Mouse (Mus musculus): ENCODE data around the gene Cntn6. TPM values are rescaled to one million over a fixed set of nuclear protein-coding genes. Genes with fewer than 3 reads are reported as not detected.

The Cntn6 gene
- polyA plus RNA-seq (2012; rRNA removed) = not detected in 2 replicates

- DNase-seq (ENCODE audit: low read depth in 1 of 2, low spot score in 2 of 2) = no peak
- no peak for TF ChIP-seq CTCF (IDR thresholded peaks at IDR 0.05; ENCODE audit: extremely low read depth, insufficient read depth, insufficient read length, insufficient replicate concordance)
- no peak for TF ChIP-seq POLR2A (IDR thresholded peaks at IDR 0.05; ENCODE audit: low read depth, low read length)
- Histone ChIP-seq H3K4me1 (ENCODE audit: control insufficient read depth, insufficient read depth, insufficient read length) (no peaks in the 10 kb centered on the region), H3K27me3 (ENCODE audit: control insufficient read depth, insufficient read depth, low read length) (no peaks in the 10 kb centered on the region), H3K36me3 (ENCODE audit: control insufficient read depth, insufficient read depth, low read length) (no peaks in the 10 kb centered on the region), H3K4me3 (ENCODE audit: extremely low read depth, insufficient read depth, insufficient read length) (no peak within 1 kb of the TSS), H3K27ac (ENCODE audit: insufficient read depth, low read length) (no peak within 1 kb of the TSS)
- 85% methylated on average over 11 of the region's 11 CpGs for WGBS
These were observed at the start of gene Cntn6 for GRCm38 (mm10) chr6:104492490-104493431. Gene Cntn6 (plus strand): TSS chr6:104492790.

GRCm38 (mm10) chr6:104443731-104444130 is 48.9 kb upstream of the Cntn6 start:
- 90% methylated on average over 3 of the region's 3 CpGs for WGBS
- Histone ChIP-seq H3K4me3 (ENCODE audit: extremely low read depth, insufficient read depth, insufficient read length) (no peak overlapping the region), H3K27me3 (ENCODE audit: control insufficient read depth, insufficient read depth, low read length) (no peaks in the 10 kb centered on the region), H3K27ac (ENCODE audit: insufficient read depth, low read length) (no peak overlapping the region), H3K36me3 (ENCODE audit: control insufficient read depth, insufficient read depth, low read length) (no peaks in the 10 kb centered on the region), H3K4me1 (ENCODE audit: control insufficient read depth, insufficient read depth, insufficient read length) (no peaks in the 10 kb centered on the region)
- no peak for DNase-seq (ENCODE audit: low read depth in 1 of 2, low spot score in 2 of 2)
- TF ChIP-seq POLR2A (IDR thresholded peaks at IDR 0.05; ENCODE audit: low read depth, low read length) (no peak), CTCF (IDR thresholded peaks at IDR 0.05; ENCODE audit: extremely low read depth, insufficient read depth, insufficient read length, insufficient replicate concordance) (no peak)

- Histone ChIP-seq H3K27me3 (ENCODE audit: control insufficient read depth, insufficient read depth, low read length) (no peaks in the 10 kb centered on the region), H3K4me3 (ENCODE audit: extremely low read depth, insufficient read depth, insufficient read length) (no peak overlapping the region), H3K4me1 (ENCODE audit: control insufficient read depth, insufficient read depth, insufficient read length) (no peaks in the 10 kb centered on the region), H3K27ac (ENCODE audit: insufficient read depth, low read length) (no peak overlapping the region), H3K36me3 (ENCODE audit: control insufficient read depth, insufficient read depth, low read length) (no peaks in the 10 kb centered on the region)
- WGBS = 98% methylated on average over 1 of the region's 1 CpGs
- DNase-seq (ENCODE audit: low read depth in 1 of 2, low spot score in 2 of 2) = no peak
- TF ChIP-seq POLR2A (IDR thresholded peaks at IDR 0.05; ENCODE audit: low read depth, low read length) (no peak), CTCF (IDR thresholded peaks at IDR 0.05; ENCODE audit: extremely low read depth, insufficient read depth, insufficient read length, insufficient replicate concordance) (no peak)
These were observed 21.9 kb upstream of the Cntn6 start for GRCm38 (mm10) chr6:104470706-104471105.

- TF ChIP-seq CTCF (IDR thresholded peaks at IDR 0.05; ENCODE audit: extremely low read depth, insufficient read depth, insufficient read length, insufficient replicate concordance) (no peak), POLR2A (IDR thresholded peaks at IDR 0.05; ENCODE audit: low read depth, low read length) (no peak)
These were observed 13.3 kb upstream of the Cntn6 start for GRCm38 (mm10) chr6:104479242-104479641.

GRCm38 (mm10) chr6:104493459-104493858 is 869 bp downstream of the Cntn6 start:
- TF ChIP-seq CTCF (IDR thresholded peaks at IDR 0.05; ENCODE audit: extremely low read depth, insufficient read depth, insufficient read length, insufficient replicate concordance) (no peak), POLR2A (IDR thresholded peaks at IDR 0.05; ENCODE audit: low read depth, low read length) (no peak)
- H3K27ac ChIP-seq (ENCODE audit: insufficient read depth, low read length) = no peak overlapping the region
- 88% methylated on average over 6 of the region's 6 CpGs for WGBS
- no peak for DNase-seq (ENCODE audit: low read depth in 1 of 2, low spot score in 2 of 2)
- no peaks in the 10 kb centered on the region for H3K36me3 ChIP-seq (ENCODE audit: control insufficient read depth, insufficient read depth, low read length)
- no peaks in the 10 kb centered on the region for H3K27me3 ChIP-seq (ENCODE audit: control insufficient read depth, insufficient read depth, low read length)
- H3K4me3 ChIP-seq (ENCODE audit: extremely low read depth, insufficient read depth, insufficient read length) = no peak overlapping the region
- no peaks in the 10 kb centered on the region for H3K4me1 ChIP-seq (ENCODE audit: control insufficient read depth, insufficient read depth, insufficient read length)

More at GRCm38 (mm10) chr6:104479242-104479641, 13.3 kb upstream of the Cntn6 start:
- no peak overlapping the region for H3K4me3 ChIP-seq (ENCODE audit: extremely low read depth, insufficient read depth, insufficient read length)
- no peaks in the 10 kb centered on the region for H3K4me1 ChIP-seq (ENCODE audit: control insufficient read depth, insufficient read depth, insufficient read length)
- H3K27me3 ChIP-seq (ENCODE audit: control insufficient read depth, insufficient read depth, low read length) = no peaks in the 10 kb centered on the region
- no peaks in the 10 kb centered on the region for H3K36me3 ChIP-seq (ENCODE audit: control insufficient read depth, insufficient read depth, low read length)
- H3K27ac ChIP-seq (ENCODE audit: insufficient read depth, low read length) = no peak overlapping the region
- no peak for DNase-seq (ENCODE audit: low read depth in 1 of 2, low spot score in 2 of 2)

- Histone ChIP-seq H3K27me3 (ENCODE audit: control insufficient read depth, insufficient read depth, low read length) (no peaks in the 10 kb centered on the region), H3K4me3 (ENCODE audit: extremely low read depth, insufficient read depth, insufficient read length) (no peak overlapping the region), H3K4me1 (ENCODE audit: control insufficient read depth, insufficient read depth, insufficient read length) (no peaks in the 10 kb centered on the region), H3K27ac (ENCODE audit: insufficient read depth, low read length) (no peak overlapping the region), H3K36me3 (ENCODE audit: control insufficient read depth, insufficient read depth, low read length) (no peaks in the 10 kb centered on the region)
- no peak for DNase-seq (ENCODE audit: low read depth in 1 of 2, low spot score in 2 of 2)
- no peak for TF ChIP-seq CTCF (IDR thresholded peaks at IDR 0.05; ENCODE audit: extremely low read depth, insufficient read depth, insufficient read length, insufficient replicate concordance)
- TF ChIP-seq POLR2A (IDR thresholded peaks at IDR 0.05; ENCODE audit: low read depth, low read length) = no peak
- WGBS = 81% methylated on average over 2 of the region's 2 CpGs
These were observed 3.2 kb downstream of the Cntn6 start for GRCm38 (mm10) chr6:104495801-104496200.

GRCm38 (mm10) chr6:104563993-104564392 is 71.4 kb downstream of the Cntn6 start:
- 78% methylated on average over 1 of the region's 1 CpGs for WGBS
- no peak for DNase-seq (ENCODE audit: low read depth in 1 of 2, low spot score in 2 of 2)
- no peaks in the 10 kb centered on the region for H3K4me1 ChIP-seq (ENCODE audit: control insufficient read depth, insufficient read depth, insufficient read length)
- TF ChIP-seq CTCF (IDR thresholded peaks at IDR 0.05; ENCODE audit: extremely low read depth, insufficient read depth, insufficient read length, insufficient replicate concordance) (no peak), POLR2A (IDR thresholded peaks at IDR 0.05; ENCODE audit: low read depth, low read length) (no peak)
- H3K36me3 ChIP-seq (ENCODE audit: control insufficient read depth, insufficient read depth, low read length) = no peaks in the 10 kb centered on the region
- no peak overlapping the region for H3K4me3 ChIP-seq (ENCODE audit: extremely low read depth, insufficient read depth, insufficient read length)
- H3K27me3 ChIP-seq (ENCODE audit: control insufficient read depth, insufficient read depth, low read length) = no peaks in the 10 kb centered on the region
- H3K27ac ChIP-seq (ENCODE audit: insufficient read depth, low read length) = no peak overlapping the region
